ENCODE assay signal across 8 mouse cellular contexts in genomic region chr10:31742443-31743057, GRCm38 (mm10).
DNase-seq lines count a peak whose midpoint lies in the region; ATAC-seq and TF ChIP-seq lines count a peak whose summit lies in the region.

No protein-coding gene starts in this region.

- no peak overlapping the region for H3K27ac ChIP-seq in kidney, embryonic 15.5 days
- H3K27ac ChIP-seq in limb, embryonic 12.5 days = no peak overlapping the region
- no peak overlapping the region for H3K27ac ChIP-seq in midbrain, postnatal 0 days (ENCODE audit: low read depth, low read length)

- no peak overlapping the region for H3K4me3 ChIP-seq in kidney, embryonic 15.5 days (replicated peaks)
- no peak overlapping the region for H3K4me3 ChIP-seq in limb, embryonic 12.5 days (replicated peaks)
- no peak overlapping the region for H3K4me3 ChIP-seq in midbrain, postnatal 0 days (ENCODE audit: low read depth, low read length)

- peak; percentile 98 for TF ChIP-seq CTCF in midbrain, postnatal 0 days (IDR thresholded peaks at IDR 0.05)

- H3K4me1 ChIP-seq in kidney, embryonic 15.5 days = no peaks in the 10 kb centered on the region
- H3K4me1 ChIP-seq in limb, embryonic 12.5 days (replicated peaks) = no peaks in the 10 kb centered on the region
- H3K4me1 ChIP-seq in midbrain, postnatal 0 days (ENCODE audit: insufficient read depth, low read length) = no peaks in the 10 kb centered on the region

- no peaks in the 10 kb centered on the region for H3K27me3 ChIP-seq in kidney, embryonic 15.5 days
- H3K27me3 ChIP-seq in limb, embryonic 12.5 days = no peaks in the 10 kb centered on the region
- no peaks in the 10 kb centered on the region for H3K27me3 ChIP-seq in midbrain, postnatal 0 days (ENCODE audit: insufficient read depth, low read length)

- 19% methylated on average over 5 of the region's 5 CpGs for WGBS in kidney, embryonic 15.5 days
- 23% methylated on average over 5 of the region's 5 CpGs for WGBS in limb, embryonic 12.5 days
- WGBS in midbrain, postnatal 0 days = 16% methylated on average over 5 of the region's 5 CpGs

- ATAC-seq in common myeloid progenitor, adult 5-6 weeks (replicated peaks; ENCODE audit: low read depth, poor library complexity, severe bottlenecking) = peak; percentile 99
- ATAC-seq in kidney, embryonic 15.5 days (replicated peaks; ENCODE audit: low FRiP score) = peak; percentile 79
- ATAC-seq in limb, embryonic 12.5 days (ENCODE audit: insufficient number of reproducible peaks, insufficient read depth, low FRiP score, low TSS enrichment, low read depth) = peak; percentile 85
- ATAC-seq in midbrain, postnatal 0 days (ENCODE audit: low FRiP score) = peak; percentile 78; the same call in 1 of the 2 replicates

- H3K9ac ChIP-seq in kidney, embryonic 15.5 days = no peak overlapping the region
- H3K9ac ChIP-seq in limb, embryonic 12.5 days (replicated peaks) = no peak overlapping the region
- H3K9ac ChIP-seq in midbrain, postnatal 0 days (replicated peaks; ENCODE audit: low read length, poor library complexity, severe bottlenecking) = no peak overlapping the region

- no peak overlapping the region for H3K4me2 ChIP-seq in kidney, embryonic 15.5 days
- H3K4me2 ChIP-seq in limb, embryonic 12.5 days = no peak overlapping the region
- no peak overlapping the region for H3K4me2 ChIP-seq in midbrain, postnatal 0 days (ENCODE audit: low read depth, low read length, poor library complexity, severe bottlenecking)

- H3K36me3 ChIP-seq in kidney, embryonic 15.5 days = no peaks in the 10 kb centered on the region
- no peaks in the 10 kb centered on the region for H3K36me3 ChIP-seq in limb, embryonic 12.5 days
- H3K36me3 ChIP-seq in midbrain, postnatal 0 days (ENCODE audit: insufficient read depth, low read length) = no peaks in the 10 kb centered on the region

- intact Hi-C loops in gastrocnemius, postnatal 14 days (cut with DNase I; ENCODE audit: low total_unique reads) = no loop called here

- no peaks in the 10 kb centered on the region for H3K9me3 ChIP-seq in kidney, embryonic 15.5 days (replicated peaks)
- H3K9me3 ChIP-seq in limb, embryonic 12.5 days = no peaks in the 10 kb centered on the region
- no peaks in the 10 kb centered on the region for H3K9me3 ChIP-seq in midbrain, postnatal 0 days (ENCODE audit: low read length)

- DNase-seq in thymus, postnatal 4 days = peak; percentile 37
- DNase-seq in thymus, postnatal 14 days = no peak
- DNase-seq in gastrocnemius, postnatal 14 days = peak; percentile 34
- peak; percentile 86 for DNase-seq in midbrain, postnatal 0 days (ENCODE audit: low spot score)
- DNase-seq in urinary bladder, adult 2 months (ENCODE audit: low spot score) = peak; percentile 26
